Mouse (Mus musculus) C2C12 (cell line): Measurements from ENCODE around the gene Krt79.

Experiments used
- CEBPB ChIP-seq: IDR thresholded peaks from one replicate; pipeline ENCODE4 v1.6.1; 2011; ENCODE audit warnings: low read depth, mild to moderate bottlenecking, control low read depth, moderate library complexity
- CTCF ChIP-seq: IDR thresholded peaks from one replicate; pipeline ENCODE4 v1.5.1; 2011; ENCODE audit not compliant: control insufficient read depth, insufficient read depth, insufficient read length
- FOSL1 ChIP-seq: IDR thresholded peaks from one replicate; pipeline ENCODE4 v1.8.0; 2011; ENCODE audit warnings: mild to moderate bottlenecking, low read length; ENCODE audit not compliant: poor library complexity, insufficient read depth, severe bottlenecking
- MAX ChIP-seq: IDR thresholded peaks from one replicate; pipeline ENCODE4 v1.6.1; 2011; ENCODE audit warnings: mild to moderate bottlenecking, control low read depth
- MYOD1 ChIP-seq: IDR thresholded peaks from one replicate; pipeline ENCODE4 v1.6.1; 2011; ENCODE audit warnings: low read depth; ENCODE audit not compliant: control insufficient read depth, insufficient read length
- USF1 ChIP-seq: IDR thresholded peaks from one replicate; pipeline ENCODE4 v1.6.1; 2011; ENCODE audit warnings: low read depth, mild to moderate bottlenecking, control low read depth, moderate library complexity

GRCm38 (mm10) chr15:101879776-101880175, 60.3 kb downstream of the Krt79 start:
- TF ChIP-seq CTCF (no peak), MAX (no peak), USF1 (no peak), FOSL1 (no peak), CEBPB (no peak), MYOD1 (no peak)
